Mouse (Mus musculus): Measurements from ENCODE around the gene Rps15. TPM values are rescaled to one million over a fixed set of nuclear protein-coding genes. Genes with fewer than 3 reads are reported as not detected.
A peak's percentile ranks its signal among the peaks of the same experiment; 100 is the strongest.

Gene Rps15
- polyA plus RNA-seq, 1 experiment from 2014 or later, result 836 TPM

DNA sequence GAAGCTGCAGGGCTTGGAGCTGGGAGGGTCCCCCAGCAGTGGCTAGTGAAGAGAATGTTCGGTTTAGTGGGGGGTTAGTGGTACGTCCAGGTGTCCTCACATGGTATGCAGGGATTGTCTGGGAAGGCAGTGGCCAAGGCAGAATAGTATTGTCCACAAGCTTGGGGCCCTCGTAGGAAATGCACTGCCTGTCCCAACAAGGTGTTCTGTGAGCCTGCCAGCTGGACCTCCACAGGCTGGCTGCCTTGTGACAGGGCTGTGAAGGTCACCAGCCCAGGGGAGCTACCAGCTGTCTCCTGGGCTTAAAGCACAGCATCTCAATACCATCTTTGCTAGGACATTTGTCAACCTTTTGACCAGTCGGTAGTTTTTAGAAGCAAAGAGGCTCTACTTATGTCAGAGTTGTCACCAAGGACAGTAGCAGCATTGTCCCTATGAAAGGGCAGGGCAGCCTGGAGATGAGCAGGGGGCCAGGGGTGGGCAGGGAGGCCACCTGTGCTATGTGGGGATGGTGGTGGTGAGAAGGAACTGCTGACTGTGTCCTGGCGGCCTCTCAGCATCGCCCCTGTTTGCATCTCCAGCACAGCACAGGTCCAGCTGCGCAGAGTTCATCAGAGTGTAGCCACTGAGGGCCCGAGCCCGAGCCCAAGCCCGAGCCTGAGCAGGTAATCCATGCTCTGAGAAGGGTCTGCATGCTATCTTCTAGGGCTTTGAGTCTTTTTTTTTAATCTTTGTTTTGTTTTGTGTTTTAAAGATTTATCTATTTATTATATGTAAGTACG lies 39.6 kb upstream of the Rps15 start:
- ATAC-seq (ENCODE audit: low read depth) (no peak), DNase-seq (no peak)
- Histone ChIP-seq H3K4me1 (replicated peaks) (peaks cover 51% of the 10 kb centered on the region), H3K4me2 (no peak overlapping the region), H3K27me3 (no peaks in the 10 kb centered on the region), H3K36me3 (peaks cover 58% of the 10 kb centered on the region), H3K27ac (no peak overlapping the region), H3K9me3 (replicated peaks) (no peaks in the 10 kb centered on the region), H3K4me3 (replicated peaks) (no peak overlapping the region), H3K9ac (no peak overlapping the region)
- 83% methylated on average over 11 of the region's 11 CpGs for WGBS (ENCODE audit: insufficient replicate concordance)

GRCm38 (mm10) chr10:80253551-80253950 lies 38.7 kb upstream of the Rps15 start:
- peaks cover 51% of the 10 kb centered on the region for H3K4me1 ChIP-seq (replicated peaks)
- WGBS (ENCODE audit: insufficient replicate concordance), result 90% methylated on average over 6 of the region's 6 CpGs

GRCm38 (mm10) chr10:80254331-80255297 lies 37.6 kb upstream of the Rps15 start:
- 87% methylated on average over 26 of the region's 26 CpGs for WGBS (ENCODE audit: insufficient replicate concordance)
- DNase-seq (no peak), ATAC-seq (ENCODE audit: low read depth) (no peak)
- Histone ChIP-seq H3K27me3 (no peaks in the 10 kb centered on the region), H3K4me2 (no peak overlapping the region), H3K4me1 (replicated peaks) (peaks cover 60% of the 10 kb centered on the region), H3K9me3 (replicated peaks) (no peaks in the 10 kb centered on the region), H3K4me3 (replicated peaks) (no peak overlapping the region), H3K27ac (no peak overlapping the region), H3K9ac (no peak overlapping the region), H3K36me3 (peaks cover 76% of the 10 kb centered on the region)

More at GRCm38 (mm10) chr10:80253551-80253950, 38.7 kb upstream of the Rps15 start:
- H3K27me3 ChIP-seq, result no peaks in the 10 kb centered on the region
- no peak overlapping the region for H3K4me3 ChIP-seq (replicated peaks)
- no peak overlapping the region for H3K4me2 ChIP-seq
- H3K36me3 ChIP-seq, result peaks cover 66% of the 10 kb centered on the region
- no peak overlapping the region for H3K9ac ChIP-seq
- no peaks in the 10 kb centered on the region for H3K9me3 ChIP-seq (replicated peaks)
- H3K27ac ChIP-seq, result no peak overlapping the region
- DNase-seq, result no peak
- no peak for ATAC-seq (ENCODE audit: low read depth)

DNA sequence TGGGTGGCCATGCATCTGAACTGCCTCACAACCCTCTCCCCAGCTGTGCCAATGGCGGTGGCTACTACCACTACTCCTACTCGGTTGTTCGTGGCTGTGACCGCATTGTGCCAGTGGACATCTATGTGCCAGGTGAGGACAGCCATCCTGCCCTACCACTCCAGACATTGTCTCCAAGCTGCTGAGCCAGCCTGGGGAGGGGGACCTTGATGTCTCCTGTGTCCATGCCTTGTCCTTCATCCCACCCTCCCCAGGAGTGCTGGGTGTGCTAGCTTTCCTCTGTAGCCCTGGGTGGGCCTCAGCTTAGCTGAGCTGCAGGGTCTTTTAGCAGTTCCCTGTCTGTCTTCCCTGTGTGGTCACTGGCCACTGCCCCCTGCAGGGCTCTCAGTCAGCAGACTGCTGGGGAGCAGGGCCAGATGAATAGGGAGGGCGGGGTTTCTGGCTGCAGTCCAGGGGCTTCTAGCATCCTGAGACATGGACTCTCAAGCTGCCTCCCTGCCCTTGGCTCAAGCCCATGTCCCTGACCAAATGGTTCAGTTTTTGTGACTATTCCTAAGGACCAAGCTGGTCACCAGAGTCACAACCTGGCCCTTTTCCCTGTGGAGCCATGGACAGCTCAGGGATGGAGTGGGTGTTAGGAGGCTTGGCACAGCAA lies 36.2 kb upstream of the Rps15 start:
- ATAC-seq (ENCODE audit: low read depth) (no peak), DNase-seq (no peak)
- no peaks in the 10 kb centered on the region for H3K27me3 ChIP-seq
- H3K4me1 ChIP-seq (replicated peaks), result peaks cover 59% of the 10 kb centered on the region
- no peak overlapping the region for H3K9ac ChIP-seq
- no peak overlapping the region for H3K4me2 ChIP-seq
- no peaks in the 10 kb centered on the region for H3K9me3 ChIP-seq (replicated peaks)
- H3K4me3 ChIP-seq (replicated peaks), result no peak overlapping the region
- 89% methylated on average over 5 of the region's 5 CpGs for WGBS (ENCODE audit: insufficient replicate concordance)
- H3K36me3 ChIP-seq, result peaks cover 76% of the 10 kb centered on the region
- H3K27ac ChIP-seq, result no peak overlapping the region

GRCm38 (mm10) chr10:80257936-80258335 lies 34.3 kb upstream of the Rps15 start:
- no peak overlapping the region for H3K9ac ChIP-seq
- H3K9me3 ChIP-seq (replicated peaks), result no peaks in the 10 kb centered on the region
- ATAC-seq (ENCODE audit: low read depth) (no peak), DNase-seq (no peak)
- no peak overlapping the region for H3K27ac ChIP-seq
- H3K27me3 ChIP-seq, result no peaks in the 10 kb centered on the region
- H3K4me3 ChIP-seq (replicated peaks), result no peak overlapping the region
- WGBS (ENCODE audit: insufficient replicate concordance), result 78% methylated on average over 2 of the region's 2 CpGs
- no peak overlapping the region for H3K4me2 ChIP-seq
- peaks cover 64% of the 10 kb centered on the region for H3K36me3 ChIP-seq
- H3K4me1 ChIP-seq (replicated peaks), result peaks cover 66% of the 10 kb centered on the region

DNA sequence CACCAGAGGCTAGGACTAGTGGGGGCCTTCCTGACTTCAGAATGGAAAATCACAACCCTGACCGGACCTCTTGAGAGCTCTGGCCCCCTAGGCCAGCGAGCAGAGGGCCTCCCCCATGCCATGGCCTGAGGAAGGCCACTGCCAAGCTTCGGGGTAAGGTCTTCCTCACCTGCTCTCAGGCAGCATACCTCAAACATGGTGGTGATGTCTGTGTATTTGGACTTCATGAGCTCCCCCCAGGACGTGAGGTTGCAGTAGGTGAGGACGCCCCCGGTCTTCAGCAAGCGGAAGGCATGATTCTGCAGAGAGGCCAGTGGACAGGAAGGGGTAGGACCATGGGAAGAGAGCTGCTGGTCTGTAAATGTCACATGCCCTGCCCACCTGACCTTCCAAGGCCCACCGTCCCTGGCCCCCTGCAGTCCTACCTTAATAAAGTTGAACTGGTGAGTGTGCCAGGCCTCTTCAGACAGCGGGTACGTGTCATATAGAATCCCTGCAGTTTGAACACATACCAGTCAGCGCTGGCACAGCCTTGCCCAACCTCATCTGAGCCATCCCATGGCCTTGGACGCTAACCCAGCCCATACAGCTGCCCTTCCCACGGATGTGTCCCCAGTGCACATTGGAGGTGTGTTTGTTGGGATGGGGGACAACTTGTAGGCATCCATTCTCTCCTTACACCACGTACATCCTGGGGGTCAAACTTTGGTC lies 33.3 kb upstream of the Rps15 start:
- peaks cover 55% of the 10 kb centered on the region for H3K36me3 ChIP-seq
- H3K9ac ChIP-seq, result peak overlapping the region; percentile 75; the same call in 1 of the 2 replicates
- ATAC-seq (ENCODE audit: low read depth) (no peak), DNase-seq (no peak)
- H3K4me2 ChIP-seq, result peak overlapping the region; percentile 81
- peak overlapping the region; percentile 36 for H3K27ac ChIP-seq
- no peaks in the 10 kb centered on the region for H3K9me3 ChIP-seq (replicated peaks)
- peak overlapping the region; percentile 60; the same call in 1 of the 2 replicates for H3K4me3 ChIP-seq (replicated peaks)
- H3K27me3 ChIP-seq, result no peaks in the 10 kb centered on the region
- WGBS (ENCODE audit: insufficient replicate concordance), result 79% methylated on average over 14 of the region's 14 CpGs
- H3K4me1 ChIP-seq (replicated peaks), result peaks cover 68% of the 10 kb centered on the region

GRCm38 (mm10) chr10:80259463-80259805 lies 32.8 kb upstream of the Rps15 start:
- DNase-seq (no peak), ATAC-seq (ENCODE audit: low read depth) (no peak)
- peak overlapping the region; percentile 60 for H3K4me3 ChIP-seq (replicated peaks)
- peaks cover 49% of the 10 kb centered on the region for H3K36me3 ChIP-seq
- H3K4me1 ChIP-seq (replicated peaks), result peaks cover 70% of the 10 kb centered on the region
- peak overlapping the region; percentile 75 for H3K9ac ChIP-seq
- peak overlapping the region; percentile 15; the same call in 1 of the 2 replicates for H3K27ac ChIP-seq
- H3K9me3 ChIP-seq (replicated peaks), result no peaks in the 10 kb centered on the region
- no peaks in the 10 kb centered on the region for H3K27me3 ChIP-seq
- peak overlapping the region; percentile 81 for H3K4me2 ChIP-seq
- WGBS (ENCODE audit: insufficient replicate concordance), result 82% methylated on average over 6 of the region's 6 CpGs

DNA sequence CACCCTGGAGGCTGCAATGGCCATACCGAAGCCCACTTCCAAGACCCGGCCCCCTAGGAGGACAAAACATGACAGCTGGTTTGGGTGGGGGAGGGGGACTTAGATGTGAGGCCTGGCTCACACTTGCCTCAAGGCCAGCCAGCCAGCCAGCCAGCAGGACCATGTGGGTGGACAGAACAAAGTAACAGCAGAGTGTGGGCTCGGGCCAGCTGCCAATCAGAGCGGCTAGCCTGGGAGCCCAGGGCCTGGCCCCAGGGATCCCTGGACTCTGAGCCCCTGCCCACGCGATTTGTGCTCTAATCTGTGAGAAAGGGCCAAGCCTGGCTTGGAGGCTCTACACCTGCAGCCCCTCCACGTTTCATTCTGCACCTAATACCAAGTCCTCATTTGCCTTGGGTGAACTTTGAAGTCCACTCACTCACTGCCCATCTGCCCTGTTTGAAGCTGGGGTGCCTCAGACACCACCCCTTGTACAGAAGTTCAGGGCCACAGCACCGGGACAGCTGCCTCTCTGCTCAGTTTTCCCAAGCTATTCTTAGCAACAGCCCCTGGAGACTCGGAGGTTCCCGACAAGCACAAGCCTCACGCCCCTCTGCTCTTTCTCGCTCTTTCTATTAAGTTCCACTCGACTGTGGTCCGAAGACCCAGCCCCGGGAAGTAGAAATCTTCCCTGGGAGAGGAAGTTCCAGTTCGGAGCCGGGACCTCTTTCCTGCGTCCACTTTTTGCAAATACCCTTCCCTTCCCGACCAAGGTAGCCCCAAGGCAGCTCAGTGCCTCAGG lies 32.2 kb upstream of the Rps15 start:
- H3K4me1 ChIP-seq (replicated peaks), result peaks cover 67% of the 10 kb centered on the region
- H3K4me2 ChIP-seq, result peak overlapping the region; percentile 81
- H3K9ac ChIP-seq, result peak overlapping the region; percentile 75
- DNase-seq, result no peak
- no peaks in the 10 kb centered on the region for H3K27me3 ChIP-seq
- H3K36me3 ChIP-seq, result peaks cover 43% of the 10 kb centered on the region
- H3K4me3 ChIP-seq (replicated peaks), result peak overlapping the region; percentile 60
- WGBS (ENCODE audit: insufficient replicate concordance), result 12% methylated on average over 19 of the region's 19 CpGs
- H3K9me3 ChIP-seq (replicated peaks), result no peaks in the 10 kb centered on the region
- no peak for ATAC-seq (ENCODE audit: low read depth)
- H3K27ac ChIP-seq, result peak overlapping the region; percentile 93

GRCm38 (mm10) chr10:80260642-80261584 lies 31.3 kb upstream of the Rps15 start, which contains the start of the genes Gamt and Dazap1:
Gamt (minus strand) TSS chr10:80261012.
Dazap1 (plus strand) TSS chr10:80261486.
- no peaks in the 10 kb centered on the region for H3K9me3 ChIP-seq (replicated peaks)
- H3K9ac ChIP-seq, result peak within 1 kb of the TSS; percentile 75
- H3K4me1 ChIP-seq (replicated peaks), result peaks cover 72% of the 10 kb centered on the region
- peak; percentile 94 for DNase-seq
- H3K27ac ChIP-seq, result peak within 1 kb of the TSS; percentile 93
- H3K4me3 ChIP-seq (replicated peaks), result peak within 1 kb of the TSS; percentile 60
- no peaks in the 10 kb centered on the region for H3K27me3 ChIP-seq
- WGBS (ENCODE audit: insufficient replicate concordance), result under 1% methylated on average over 49 of the region's 49 CpGs
- ATAC-seq (ENCODE audit: low read depth), result peak; percentile 79
- H3K4me2 ChIP-seq, result peak within 1 kb of the TSS; percentile 81
- H3K36me3 ChIP-seq, result peaks cover 34% of the 10 kb centered on the region

Measured in liver, embryonic 13.5 days (tissue).